Mouse (Mus musculus): ENCODE results near the gene Cnp. TPM values are rescaled to one million over a fixed set of nuclear protein-coding genes. Genes with fewer than 3 reads are reported as not detected.

Gene Cnp
- polyA plus RNA-seq, 1 experiment: 97.4 TPM

DNA sequence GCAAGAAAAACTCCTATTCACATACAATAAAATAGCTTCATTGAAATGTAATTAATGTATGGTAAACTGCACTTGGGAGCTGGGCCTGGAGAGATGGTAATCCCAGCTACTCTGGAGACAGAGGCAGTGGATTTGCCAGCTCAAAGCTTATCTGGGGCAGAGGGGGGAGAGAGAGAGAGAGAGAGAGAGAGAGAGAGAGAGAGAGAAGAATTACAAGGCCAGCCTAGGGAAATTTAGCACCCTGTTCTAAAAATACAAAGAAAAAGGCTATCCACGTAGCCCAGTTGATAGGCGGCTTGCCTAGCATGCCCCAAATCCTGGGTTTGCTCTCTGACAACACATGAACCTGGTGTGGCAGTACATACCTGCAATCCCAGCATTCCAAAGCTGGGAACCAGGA lies 33.1 kb upstream of the Cnp start:
- Histone ChIP-seq H3K27ac (ENCODE audit: insufficient read depth, low read length) (no peak overlapping the region), H3K4me1 (ENCODE audit: control insufficient read depth, insufficient read depth, insufficient read length) (peaks cover 9% of the 10 kb centered on the region), H3K27me3 (ENCODE audit: control insufficient read depth, insufficient read depth, low read length) (no peaks in the 10 kb centered on the region), H3K4me3 (ENCODE audit: extremely low read depth, insufficient read depth, insufficient read length) (no peak overlapping the region), H3K36me3 (ENCODE audit: control insufficient read depth, insufficient read depth, low read length) (no peaks in the 10 kb centered on the region)
- TF ChIP-seq CTCF (IDR thresholded peaks at IDR 0.05; ENCODE audit: extremely low read depth, insufficient read depth, insufficient read length, insufficient replicate concordance): no peak
- TF ChIP-seq POLR2A (IDR thresholded peaks at IDR 0.05; ENCODE audit: low read depth, low read length): no peak
- WGBS: 94% methylated on average over 2 of the region's 2 CpGs
- DNase-seq (ENCODE audit: low read depth in 1 of 2, low spot score in 2 of 2): no peak

DNA sequence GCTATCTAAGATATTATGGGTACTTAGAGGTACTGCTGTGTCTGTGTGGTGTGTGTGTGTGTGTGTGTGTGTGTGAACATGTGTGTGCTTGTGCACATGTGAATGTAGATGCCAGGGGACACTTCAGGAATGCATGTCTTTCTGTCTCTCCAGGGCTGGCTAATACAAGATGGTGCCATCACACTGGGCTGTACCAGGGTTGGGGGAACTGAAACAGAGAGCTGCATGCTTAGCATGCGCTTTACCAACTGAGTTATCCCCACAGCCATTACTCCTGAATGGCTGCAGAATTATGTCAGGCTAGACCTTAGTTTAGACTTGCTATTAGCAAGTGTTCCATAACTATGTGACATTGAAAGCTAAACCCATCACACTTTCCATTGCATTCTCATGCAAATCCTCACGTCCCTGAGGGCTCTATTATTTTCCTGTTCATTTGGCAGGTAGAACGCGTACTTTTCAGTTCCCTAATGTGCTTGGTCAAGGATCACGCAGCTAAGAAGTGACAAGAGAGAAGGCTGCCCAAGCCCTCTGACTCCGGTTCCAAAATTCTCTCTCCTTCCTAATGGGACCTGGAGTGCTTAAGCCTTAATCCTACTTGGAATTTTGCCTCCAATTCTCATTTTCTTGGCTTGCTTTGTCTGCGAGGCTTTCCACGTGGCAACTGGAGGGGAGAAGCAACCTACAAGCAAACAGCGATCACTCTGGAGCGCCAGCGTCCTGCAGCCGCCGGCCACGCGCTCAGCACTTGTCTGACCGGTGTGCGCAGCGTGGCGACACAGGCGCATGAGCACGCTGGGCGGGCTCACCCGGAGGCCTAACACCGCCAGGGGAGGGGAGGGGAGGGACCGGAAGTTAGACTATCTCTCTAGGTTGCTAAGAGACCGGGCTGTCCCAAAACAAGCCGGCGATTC lies 29.6 kb upstream of the Cnp start, which contains the start of gene Ttc25:
Gene Ttc25 (plus strand): TSS at position 776 of the 914 bp plus-strand sequence.
- peak; percentile 81 to 83 for DNase-seq (ENCODE audit: low read depth in 1 of 2, low spot score in 2 of 2)
- Histone ChIP-seq H3K27me3 (ENCODE audit: control insufficient read depth, insufficient read depth, low read length) (no peaks in the 10 kb centered on the region), H3K36me3 (ENCODE audit: control insufficient read depth, insufficient read depth, low read length) (no peaks in the 10 kb centered on the region), H3K4me1 (ENCODE audit: control insufficient read depth, insufficient read depth, insufficient read length) (peaks cover 9% of the 10 kb centered on the region), H3K4me3 (ENCODE audit: extremely low read depth, insufficient read depth, insufficient read length) (peak within 1 kb of the TSS; percentile 52), H3K27ac (ENCODE audit: insufficient read depth, low read length) (peak within 1 kb of the TSS; percentile 96)
- TF ChIP-seq CTCF (IDR thresholded peaks at IDR 0.05; ENCODE audit: extremely low read depth, insufficient read depth, insufficient read length, insufficient replicate concordance) (no peak), POLR2A (IDR thresholded peaks at IDR 0.05; ENCODE audit: low read depth, low read length) (peak; percentile 55)
- WGBS: 5% methylated on average over 28 of the region's 28 CpGs

DNA sequence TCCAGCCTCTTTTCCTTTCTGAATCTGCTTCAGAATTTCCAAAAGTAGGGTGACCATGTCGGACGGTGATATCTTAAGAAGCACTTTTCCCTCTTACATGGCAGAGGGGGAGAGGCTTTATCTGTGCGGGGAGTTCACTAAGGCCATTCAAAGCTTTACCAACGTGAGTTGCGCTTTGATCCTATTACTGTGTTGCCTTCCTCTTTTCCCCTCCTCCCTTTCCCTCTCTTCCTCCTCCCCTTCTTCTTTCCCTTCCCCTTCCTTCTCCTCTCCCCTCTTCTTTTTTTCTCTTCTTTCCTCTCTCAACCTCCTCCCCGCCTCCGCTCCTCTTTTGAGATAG lies 29.0 kb upstream of the Cnp start:
- WGBS: 27% methylated on average over 7 of the region's 7 CpGs
- Histone ChIP-seq H3K4me3 (ENCODE audit: extremely low read depth, insufficient read depth, insufficient read length) (peak overlapping the region; percentile 52; the same call in 1 of the 2 replicates), H3K4me1 (ENCODE audit: control insufficient read depth, insufficient read depth, insufficient read length) (peaks cover 9% of the 10 kb centered on the region), H3K36me3 (ENCODE audit: control insufficient read depth, insufficient read depth, low read length) (no peaks in the 10 kb centered on the region), H3K27me3 (ENCODE audit: control insufficient read depth, insufficient read depth, low read length) (no peaks in the 10 kb centered on the region), H3K27ac (ENCODE audit: insufficient read depth, low read length) (no peak overlapping the region)
- DNase-seq (ENCODE audit: low read depth in 1 of 2, low spot score in 2 of 2): no peak
- no peak for TF ChIP-seq CTCF (IDR thresholded peaks at IDR 0.05; ENCODE audit: extremely low read depth, insufficient read depth, insufficient read length, insufficient replicate concordance)
- no peak for TF ChIP-seq POLR2A (IDR thresholded peaks at IDR 0.05; ENCODE audit: low read depth, low read length)

DNA sequence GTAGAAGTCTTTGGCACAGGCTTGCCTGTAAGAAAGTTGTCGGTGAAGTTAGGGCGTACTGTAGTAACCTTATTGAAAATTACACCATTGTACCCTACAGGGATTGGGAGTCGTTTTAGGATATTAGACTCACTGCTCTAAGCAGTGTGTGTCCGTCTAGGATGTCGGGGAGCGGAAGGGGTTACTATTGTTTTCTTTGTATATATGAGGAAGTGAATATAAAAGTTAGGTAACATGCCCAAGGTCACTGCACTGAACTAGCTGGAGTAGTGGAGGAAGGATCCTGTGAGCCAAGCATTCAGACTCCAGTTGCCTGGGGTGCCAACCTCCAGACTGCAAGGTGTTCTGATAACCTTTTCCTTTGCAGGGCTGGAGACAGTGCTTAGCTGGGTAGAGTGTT lies 27.7 kb upstream of the Cnp start:
- no peaks in the 10 kb centered on the region for H3K36me3 ChIP-seq (ENCODE audit: control insufficient read depth, insufficient read depth, low read length)
- peaks cover 9% of the 10 kb centered on the region for H3K4me1 ChIP-seq (ENCODE audit: control insufficient read depth, insufficient read depth, insufficient read length)
- 74% methylated on average over 6 of the region's 6 CpGs for WGBS
- H3K27ac ChIP-seq (ENCODE audit: insufficient read depth, low read length): no peak overlapping the region
- no peak for DNase-seq (ENCODE audit: low read depth in 1 of 2, low spot score in 2 of 2)
- H3K4me3 ChIP-seq (ENCODE audit: extremely low read depth, insufficient read depth, insufficient read length): no peak overlapping the region
- no peaks in the 10 kb centered on the region for H3K27me3 ChIP-seq (ENCODE audit: control insufficient read depth, insufficient read depth, low read length)
- TF ChIP-seq POLR2A (IDR thresholded peaks at IDR 0.05; ENCODE audit: low read depth, low read length) (no peak), CTCF (IDR thresholded peaks at IDR 0.05; ENCODE audit: extremely low read depth, insufficient read depth, insufficient read length, insufficient replicate concordance) (no peak)

DNA sequence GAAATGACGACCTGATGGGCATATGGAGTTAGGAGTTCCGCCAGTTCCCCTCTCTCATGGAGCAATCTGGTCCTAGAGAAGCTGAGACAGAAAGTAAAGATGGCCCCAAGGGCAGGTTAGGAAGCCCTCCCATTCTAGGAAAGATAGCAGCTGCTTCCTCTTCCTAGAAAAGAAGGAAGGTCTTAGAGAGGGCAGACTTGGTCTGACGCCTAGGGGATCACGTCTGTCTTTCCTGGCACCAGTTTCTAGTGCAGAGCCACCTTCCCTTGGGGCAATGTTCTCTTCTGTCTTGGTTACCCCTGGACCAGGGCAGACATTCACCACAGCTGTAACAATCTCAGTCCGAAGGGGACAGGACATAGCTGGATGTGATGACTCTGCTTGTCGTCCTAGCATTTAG lies 26.6 kb upstream of the Cnp start:
- WGBS: 54% methylated on average over 6 of the region's 6 CpGs
- Histone ChIP-seq H3K27ac (ENCODE audit: insufficient read depth, low read length) (no peak overlapping the region), H3K4me3 (ENCODE audit: extremely low read depth, insufficient read depth, insufficient read length) (no peak overlapping the region), H3K36me3 (ENCODE audit: control insufficient read depth, insufficient read depth, low read length) (no peaks in the 10 kb centered on the region), H3K4me1 (ENCODE audit: control insufficient read depth, insufficient read depth, insufficient read length) (peaks cover 9% of the 10 kb centered on the region), H3K27me3 (ENCODE audit: control insufficient read depth, insufficient read depth, low read length) (no peaks in the 10 kb centered on the region)
- DNase-seq (ENCODE audit: low read depth in 1 of 2, low spot score in 2 of 2): no peak
- TF ChIP-seq CTCF (IDR thresholded peaks at IDR 0.05; ENCODE audit: extremely low read depth, insufficient read depth, insufficient read length, insufficient replicate concordance): no peak
- no peak for TF ChIP-seq POLR2A (IDR thresholded peaks at IDR 0.05; ENCODE audit: low read depth, low read length)

DNA sequence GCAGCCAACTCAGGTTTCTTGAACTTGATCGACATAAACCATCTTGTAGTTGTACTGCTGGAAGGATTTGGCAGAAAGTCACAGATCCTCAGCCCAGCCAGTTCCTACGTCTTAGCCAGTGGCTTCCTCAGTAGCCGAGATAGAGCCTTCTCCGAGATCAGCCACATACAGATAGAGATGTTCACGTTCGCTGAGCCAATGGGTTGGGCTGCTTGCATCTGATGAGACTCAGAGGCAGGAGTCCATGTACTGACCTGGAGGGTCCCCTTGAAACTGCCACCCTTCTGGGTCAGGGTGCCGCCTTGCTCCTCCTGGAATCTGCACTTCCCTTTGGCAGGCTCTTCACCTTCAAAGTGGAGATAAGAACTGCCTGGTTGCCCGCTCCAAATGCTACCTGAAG lies 25.2 kb upstream of the Cnp start:
- Histone ChIP-seq H3K27me3 (ENCODE audit: control insufficient read depth, insufficient read depth, low read length) (no peaks in the 10 kb centered on the region), H3K4me3 (ENCODE audit: extremely low read depth, insufficient read depth, insufficient read length) (no peak overlapping the region), H3K36me3 (ENCODE audit: control insufficient read depth, insufficient read depth, low read length) (no peaks in the 10 kb centered on the region), H3K27ac (ENCODE audit: insufficient read depth, low read length) (no peak overlapping the region), H3K4me1 (ENCODE audit: control insufficient read depth, insufficient read depth, insufficient read length) (peaks cover 9% of the 10 kb centered on the region)
- no peak for TF ChIP-seq CTCF (IDR thresholded peaks at IDR 0.05; ENCODE audit: extremely low read depth, insufficient read depth, insufficient read length, insufficient replicate concordance)
- TF ChIP-seq POLR2A (IDR thresholded peaks at IDR 0.05; ENCODE audit: low read depth, low read length): no peak
- WGBS: 89% methylated on average over 8 of the region's 8 CpGs
- DNase-seq (ENCODE audit: low read depth in 1 of 2, low spot score in 2 of 2): no peak

DNA sequence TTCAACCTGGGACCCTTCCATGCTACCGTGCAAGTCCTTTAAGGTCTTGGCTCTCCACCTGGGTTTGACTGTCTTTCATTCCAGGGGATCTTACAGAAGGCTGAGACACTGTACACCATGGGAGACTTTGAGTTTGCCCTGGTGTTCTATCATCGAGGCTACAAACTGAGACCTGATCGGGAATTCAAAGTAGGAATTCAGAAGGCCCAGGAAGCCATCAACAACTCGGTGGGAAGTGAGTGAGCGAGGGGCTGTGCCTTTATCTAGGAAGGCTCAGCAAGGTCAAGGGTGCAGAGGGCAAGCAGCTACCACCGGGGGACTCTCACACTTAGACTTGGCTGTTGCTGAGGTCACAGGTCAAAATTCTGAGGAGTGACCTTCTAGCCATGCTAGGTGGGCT lies 24.6 kb upstream of the Cnp start:
- TF ChIP-seq POLR2A (IDR thresholded peaks at IDR 0.05; ENCODE audit: low read depth, low read length) (no peak), CTCF (IDR thresholded peaks at IDR 0.05; ENCODE audit: extremely low read depth, insufficient read depth, insufficient read length, insufficient replicate concordance) (no peak)
- Histone ChIP-seq H3K27ac (ENCODE audit: insufficient read depth, low read length) (no peak overlapping the region), H3K4me3 (ENCODE audit: extremely low read depth, insufficient read depth, insufficient read length) (no peak overlapping the region), H3K4me1 (ENCODE audit: control insufficient read depth, insufficient read depth, insufficient read length) (peaks cover 6% of the 10 kb centered on the region), H3K27me3 (ENCODE audit: control insufficient read depth, insufficient read depth, low read length) (no peaks in the 10 kb centered on the region), H3K36me3 (ENCODE audit: control insufficient read depth, insufficient read depth, low read length) (no peaks in the 10 kb centered on the region)
- WGBS: 85% methylated on average over 6 of the region's 6 CpGs
- no peak for DNase-seq (ENCODE audit: low read depth in 1 of 2, low spot score in 2 of 2)

All from spleen, adult 2 months (tissue).